Mouse (Mus musculus): Measurements from ENCODE around the gene Etd. TPM values are rescaled to one million over a fixed set of nuclear protein-coding genes. Genes with fewer than 3 reads are reported as not detected.
A peak's percentile ranks its signal among the peaks of the same experiment; 100 is the strongest.
"Not testable (repeated sequence)": the region's sequence is repeated elsewhere in the genome, so short reads cannot be mapped to it uniquely, and the experiment has no call there.

The Etd gene
- polyA plus RNA-seq (2012; rRNA removed), result not detected in 2 replicates

- H3K4me3 ChIP-seq (ENCODE audit: insufficient read depth, low read length), result no peak within 1 kb of the TSS
- H3K4me1 ChIP-seq (ENCODE audit: control insufficient read depth, insufficient read depth, low read length), result no peaks in the 10 kb centered on the region
- H3K27ac ChIP-seq (ENCODE audit: insufficient read depth, low read length), result no peak within 1 kb of the TSS
- TF ChIP-seq CTCF (IDR thresholded peaks at IDR 0.05; ENCODE audit: extremely low read depth, insufficient read depth, low read length), result no peak
- TF ChIP-seq POLR2A (IDR thresholded peaks at IDR 0.05; ENCODE audit: extremely low read depth, insufficient read depth, low read length), result no peak
These were observed at the start of gene Etd for GRCm38 (mm10) chrX:53434618-53435017. Etd (plus strand) TSS chrX:53434918.

- no peak overlapping the region for H3K27ac ChIP-seq (ENCODE audit: insufficient read depth, low read length)
- no peak overlapping the region for H3K4me3 ChIP-seq (ENCODE audit: insufficient read depth, low read length)
- no peaks in the 10 kb centered on the region for H3K4me1 ChIP-seq (ENCODE audit: control insufficient read depth, insufficient read depth, low read length)
- TF ChIP-seq POLR2A (IDR thresholded peaks at IDR 0.05; ENCODE audit: extremely low read depth, insufficient read depth, low read length) (no peak), CTCF (IDR thresholded peaks at IDR 0.05; ENCODE audit: extremely low read depth, insufficient read depth, low read length) (no peak)
These were observed 48.4 kb upstream of the Etd start for GRCm38 (mm10) chrX:53386362-53386761.

DNA sequence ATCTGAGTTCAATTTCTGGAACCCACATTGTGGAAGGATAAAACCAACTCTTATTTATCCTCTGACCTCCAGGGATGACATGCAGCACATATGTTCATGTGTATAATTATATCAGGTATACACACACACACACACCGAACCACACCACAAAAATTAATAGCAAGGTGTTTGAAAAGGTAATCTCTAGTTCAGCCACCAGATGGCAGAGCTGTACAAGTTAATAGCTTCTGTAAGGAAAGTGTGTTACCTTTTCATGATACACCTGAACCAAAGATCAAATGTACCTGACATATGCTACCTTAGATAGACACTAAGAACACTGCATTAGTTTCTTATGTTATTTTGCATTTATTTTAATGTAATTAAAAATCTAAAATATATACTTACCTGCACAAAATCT lies 1.8 kb upstream of the Etd start:
- H3K27ac ChIP-seq (ENCODE audit: insufficient read depth, low read length), result no peak overlapping the region
- H3K4me3 ChIP-seq (ENCODE audit: insufficient read depth, low read length), result no peak overlapping the region
- no peak for TF ChIP-seq POLR2A (IDR thresholded peaks at IDR 0.05; ENCODE audit: extremely low read depth, insufficient read depth, low read length)
- TF ChIP-seq CTCF (IDR thresholded peaks at IDR 0.05; ENCODE audit: extremely low read depth, insufficient read depth, low read length), result no peak
- H3K4me1 ChIP-seq (ENCODE audit: control insufficient read depth, insufficient read depth, low read length), result no peaks in the 10 kb centered on the region

- no peaks in the 10 kb centered on the region for H3K4me1 ChIP-seq (ENCODE audit: control insufficient read depth, insufficient read depth, low read length)
These were observed 24.9 kb downstream of the Etd start for GRCm38 (mm10) chrX:53459573-53459972.

GRCm38 (mm10) chrX:53464194-53464593 lies 29.5 kb downstream of the Etd start:
- not testable (repeated sequence) for H3K4me3 ChIP-seq (ENCODE audit: insufficient read depth, low read length); H3K4me1 ChIP-seq (ENCODE audit: control insufficient read depth, insufficient read depth, low read length); H3K27ac ChIP-seq (ENCODE audit: insufficient read depth, low read length)

More at GRCm38 (mm10) chrX:53459573-53459972, 24.9 kb downstream of the Etd start:
- TF ChIP-seq CTCF (IDR thresholded peaks at IDR 0.05; ENCODE audit: extremely low read depth, insufficient read depth, low read length), result peak; percentile 42
- no peak for TF ChIP-seq POLR2A (IDR thresholded peaks at IDR 0.05; ENCODE audit: extremely low read depth, insufficient read depth, low read length)
- Histone ChIP-seq H3K27ac (ENCODE audit: insufficient read depth, low read length) (no peak overlapping the region), H3K4me3 (ENCODE audit: insufficient read depth, low read length) (no peak overlapping the region)

Other genes with a start within 250 kb of the Etd start
- not detected in 2 replicates for gene Plac1, start 194.8 kb upstream of the Etd start, polyA plus RNA-seq (2012; rRNA removed)
- 4.5 and 4.8 TPM in 2 replicates for gene Fam122b, start 165.1 kb upstream of the Etd start, polyA plus RNA-seq (2012; rRNA removed)
- gene Fam122c, start 161.5 kb upstream of the Etd start, polyA plus RNA-seq (2012; rRNA removed), result not detected in 2 replicates
- 10.7 and 11.7 TPM in 2 replicates for gene Mospd1, start 64.4 kb upstream of the Etd start, polyA plus RNA-seq (2012; rRNA removed)
- 228 and 234 TPM in 2 replicates for gene Rtl8c, start 173.1 kb downstream of the Etd start, polyA plus RNA-seq (2012; rRNA removed)
- 0.23 TPM in 1 of 2 replicates, not detected in the other for gene Gm14597, start 174.1 kb downstream of the Etd start, polyA plus RNA-seq (2012; rRNA removed)
- 248 and 263 TPM in 2 replicates for gene Rtl8a, start 208.8 kb downstream of the Etd start, polyA plus RNA-seq (2012; rRNA removed)
- 342 and 363 TPM in 2 replicates for gene Rtl8b, start 235.5 kb downstream of the Etd start, polyA plus RNA-seq (2012; rRNA removed)